Mouse (Mus musculus): ENCODE results near the gene Prkrip1.
A peak's percentile ranks its signal among the peaks of the same experiment; 100 is the strongest.

DNA sequence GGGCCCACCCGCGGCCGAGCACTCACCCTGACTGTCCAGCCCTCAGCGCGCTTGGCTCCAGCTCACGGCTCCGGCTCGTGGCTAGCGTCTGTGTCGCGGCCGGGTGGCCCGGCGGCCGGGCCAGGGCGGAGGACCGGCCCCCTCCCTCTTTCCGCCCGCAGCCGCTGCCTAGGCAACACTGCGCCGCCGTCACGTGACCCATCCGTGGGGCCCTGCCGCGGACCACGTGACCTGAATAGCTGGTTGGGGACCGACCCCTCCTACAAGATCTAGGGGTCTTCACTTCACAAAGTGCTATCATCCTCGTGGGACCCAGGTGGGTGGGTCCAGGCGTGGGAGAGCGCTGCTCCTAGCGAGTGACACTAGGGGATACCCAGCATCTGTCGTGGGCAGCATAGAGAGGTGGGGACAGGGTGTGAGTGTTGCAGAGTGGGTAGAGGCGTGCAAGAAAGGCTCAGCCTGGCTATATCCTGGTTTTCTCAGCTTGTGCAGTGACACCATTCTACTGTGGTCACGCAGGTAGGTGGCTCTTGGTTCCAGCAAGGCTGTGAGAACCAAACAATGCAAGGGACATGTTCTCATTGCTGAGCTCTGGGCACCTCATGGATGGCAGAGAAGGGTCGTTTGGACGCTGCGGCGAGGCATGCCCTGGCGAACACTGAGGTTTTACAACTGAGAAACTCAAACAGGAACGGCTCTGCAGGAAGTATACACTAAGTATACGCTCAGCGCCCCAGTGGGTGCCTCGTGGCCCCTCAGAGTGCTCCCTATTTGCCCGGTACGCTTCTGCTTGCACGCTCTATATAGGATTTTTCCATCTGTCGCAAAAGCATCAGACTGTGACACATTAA is 28.0 kb downstream of the Prkrip1 start, which contains the start of gene Orai2:
- TF ChIP-seq POLR2A (IDR thresholded peaks at IDR 0.05; ENCODE audit: insufficient read depth, low read depth, low read length) (peak; percentile 35; the same call in 1 of the 2 replicates), CTCF (IDR thresholded peaks at IDR 0.05; ENCODE audit: insufficient read depth, low read depth, low read length) (no peak)

All from olfactory bulb, adult 2 months (tissue).